Mouse (Mus musculus): ENCODE results near the gene Samd3. TPM values are rescaled to one million over a fixed set of nuclear protein-coding genes. Genes with fewer than 3 reads are reported as not detected.

Samd3 gene
- total RNA-seq (2023), result under 1 TPM in 1 of 2 experiments, not detected in 1; 0.93 TPM

DNA sequence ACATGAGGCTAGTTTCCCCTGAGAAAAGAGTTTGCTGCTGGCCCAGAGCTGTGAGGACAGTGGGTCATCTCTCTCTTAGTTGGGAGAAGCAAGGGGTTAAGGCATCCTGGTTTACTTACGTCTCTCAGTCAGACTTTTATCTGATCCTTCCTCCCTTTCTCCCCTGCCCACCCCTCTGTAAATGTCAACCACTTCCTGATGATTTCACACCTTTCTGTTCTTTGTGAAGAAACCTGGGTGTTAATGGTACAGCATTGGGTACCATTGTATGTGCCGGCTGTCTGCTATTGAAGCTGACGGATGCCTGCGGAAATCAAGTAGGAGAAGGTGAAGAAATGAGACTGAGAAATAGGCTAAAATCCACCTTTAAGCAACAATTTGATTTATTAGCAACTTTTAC is at the start of gene Samd3:
Samd3 (plus strand) TSS at position 220 of the 400 bp plus-strand sequence.

Other genes starting within 250 kb of the Samd3 start
- not detected for gene Gm9767, start 151.5 kb upstream of the Samd3 start, total RNA-seq (2023)
- gene Tmem200a, start 150.7 kb upstream of the Samd3 start, total RNA-seq (2023), result not detected
- 10 to 100 TPM; 64.1 to 66.0 TPM for gene L3mbtl3, start 146.3 kb downstream of the Samd3 start, total RNA-seq (2023)